Mouse (Mus musculus) forebrain, embryonic 13.5 days (tissue): ENCODE data around the gene Afp. TPM values are rescaled to one million over a fixed set of nuclear protein-coding genes. Genes with fewer than 3 reads are reported as not detected.

Source experiments
- ATAC-seq: fragments of 200-750 bp; cut with Nextera tagmentation; 2 replicates; pipeline ENCODE4 v1.8.0; 2017
- H3K27ac ChIP-seq: fragments of 300-500 bp; sonication (generic); 2 replicates; pipeline ENCODE4 v1.5.1; 2015; ENCODE audit warnings: inconsistent platforms, mild to moderate bottlenecking, moderate library complexity
- H3K27me3 ChIP-seq: fragments of 300-500 bp; sonication (generic); 2 replicates; pipeline ENCODE4 v1.6.1; 2015; ENCODE audit warnings: mild to moderate bottlenecking, inconsistent platforms
- H3K36me3 ChIP-seq: fragments of 300-500 bp; sonication (generic); 2 replicates; pipeline ENCODE4 v1.6.1; 2015; ENCODE audit warnings: mild to moderate bottlenecking, inconsistent platforms; ENCODE audit not compliant: poor library complexity, severe bottlenecking
- H3K4me1 ChIP-seq: fragments of 300-500 bp; sonication (generic); 2 replicates; pipeline ENCODE4 v1.6.1; 2015; ENCODE audit warnings: inconsistent platforms
- H3K4me2 ChIP-seq: fragments of 300-500 bp; sonication (generic); 2 replicates; pipeline ENCODE4 v1.6.1; 2015; ENCODE audit warnings: inconsistent platforms, mild to moderate bottlenecking, moderate library complexity
- H3K4me3 ChIP-seq: fragments of 300-500 bp; sonication (generic); 2 replicates; pipeline ENCODE4 v1.5.1; 2015; ENCODE audit warnings: mild to moderate bottlenecking, inconsistent platforms
- H3K9ac ChIP-seq: fragments of 300-500 bp; sonication (generic); 2 replicates; pipeline ENCODE4 v1.6.1; 2015; ENCODE audit warnings: mild to moderate bottlenecking, inconsistent platforms
- H3K9me3 ChIP-seq: fragments of 300-500 bp; sonication (generic); replicated peaks from 2 replicates; pipeline ENCODE4 v1.6.1; 2016; ENCODE audit warnings: inconsistent platforms
- WGBS: fragments of 180-500 bp; shearing (Covaris S2); methylation state at CpG from one replicate; pipeline ENCODE4 v1.1.7; 2015; 5-methylcytosine and 5-hydroxymethylcytosine counted together
- polyA plus RNA-seq: library from polyadenylated mRNA; unstranded; fragments of >200 nt; fragmentation: Nextera tagmentation; extraction: Ambion mirVana; gene quantifications from 2 replicates; pipeline ENCODE4 v1.2.1, GENCODE M21; 2015

The Afp gene
- polyA plus RNA-seq, 1 experiment from 2014 or later, result 0.27 TPM

GRCm38 (mm10) chr5:90509828-90510592, 19.5 kb downstream of the Afp start:
- H3K36me3 ChIP-seq, result no peaks in the 10 kb centered on the region
- H3K27me3 ChIP-seq, result no peaks in the 10 kb centered on the region
- H3K9me3 ChIP-seq, result no peaks in the 10 kb centered on the region
- no peak for ATAC-seq
- 0 out of 2 replicates have a peak, but pooled peaks cover 6% of the 10 kb centered on the region for H3K4me1 ChIP-seq
- H3K27ac ChIP-seq, result no peak overlapping the region
- H3K9ac ChIP-seq, result no peak overlapping the region
- no peak overlapping the region for H3K4me2 ChIP-seq
- WGBS, result 92% methylated on average over 5 of the region's 5 CpGs
- H3K4me3 ChIP-seq, result no peak overlapping the region

GRCm38 (mm10) chr5:90512288-90512955, 21.9 kb downstream of the Afp start:
- WGBS, result 82% methylated on average over 6 of the region's 6 CpGs
- H3K36me3 ChIP-seq, result no peaks in the 10 kb centered on the region
- H3K4me3 ChIP-seq, result no peak overlapping the region
- no peak for ATAC-seq
- no peaks in the 10 kb centered on the region for H3K27me3 ChIP-seq
- no peaks in the 10 kb centered on the region for H3K9me3 ChIP-seq
- H3K27ac ChIP-seq, result no peak overlapping the region
- 0 out of 2 replicates have a peak, but pooled peaks cover 3% of the 10 kb centered on the region for H3K4me1 ChIP-seq
- no peak overlapping the region for H3K9ac ChIP-seq
- no peak overlapping the region for H3K4me2 ChIP-seq

GRCm38 (mm10) chr5:90515561-90515960, 25.0 kb downstream of the Afp start:
- H3K36me3 ChIP-seq, result no peaks in the 10 kb centered on the region
- ATAC-seq, result no peak
- H3K9ac ChIP-seq, result no peak overlapping the region
- H3K4me2 ChIP-seq, result no peak overlapping the region
- no peak overlapping the region for H3K4me3 ChIP-seq
- no peaks in the 10 kb centered on the region for H3K4me1 ChIP-seq
- 87% methylated on average over 6 of the region's 6 CpGs for WGBS
- H3K27me3 ChIP-seq, result no peaks in the 10 kb centered on the region
- no peak overlapping the region for H3K27ac ChIP-seq
- no peaks in the 10 kb centered on the region for H3K9me3 ChIP-seq

GRCm38 (mm10) chr5:90518356-90519100, 28.0 kb downstream of the Afp start, which contains the start of gene Afm:
TSS of gene Afm (plus strand) at chr5:90518932.
- Histone ChIP-seq H3K9ac (no peak within 1 kb of the TSS), H3K36me3 (no peaks in the 10 kb centered on the region), H3K27ac (no peak within 1 kb of the TSS), H3K4me2 (no peak within 1 kb of the TSS), H3K9me3 (no peaks in the 10 kb centered on the region), H3K4me3 (no peak within 1 kb of the TSS), H3K4me1 (no peaks in the 10 kb centered on the region), H3K27me3 (no peaks in the 10 kb centered on the region)
- no peak for ATAC-seq
- 91% methylated on average over 6 of the region's 6 CpGs for WGBS

GRCm38 (mm10) chr5:90551191-90551590, 60.7 kb downstream of the Afp start:
- no peaks in the 10 kb centered on the region for H3K4me1 ChIP-seq
- 90% methylated on average over 8 of the region's 8 CpGs for WGBS
- no peak overlapping the region for H3K4me3 ChIP-seq
- H3K27ac ChIP-seq, result no peak overlapping the region
- no peak overlapping the region for H3K9ac ChIP-seq
- no peaks in the 10 kb centered on the region for H3K36me3 ChIP-seq
- H3K9me3 ChIP-seq, result no peaks in the 10 kb centered on the region
- no peaks in the 10 kb centered on the region for H3K27me3 ChIP-seq
- ATAC-seq, result no peak
- no peak overlapping the region for H3K4me2 ChIP-seq

GRCm38 (mm10) chr5:90556052-90556451, 65.5 kb downstream of the Afp start:
- H3K27ac ChIP-seq, result no peak overlapping the region
- no peak overlapping the region for H3K4me3 ChIP-seq
- H3K9me3 ChIP-seq, result no peaks in the 10 kb centered on the region
- no peak overlapping the region for H3K4me2 ChIP-seq
- no peaks in the 10 kb centered on the region for H3K27me3 ChIP-seq
- ATAC-seq, result no peak
- WGBS, result 86% methylated on average over 3 of the region's 3 CpGs
- no peaks in the 10 kb centered on the region for H3K36me3 ChIP-seq
- no peak overlapping the region for H3K9ac ChIP-seq
- H3K4me1 ChIP-seq, result no peaks in the 10 kb centered on the region

Other genes starting within 250 kb of the Afp start
- 28.8 and 30.7 TPM in 2 replicates for gene Ankrd17, start 124.2 kb upstream of the Afp start, polyA plus RNA-seq
- 7.0 and 7.4 TPM in 2 replicates for gene Gm9958, start 123.5 kb upstream of the Afp start, polyA plus RNA-seq
- gene Alb, start 29.8 kb upstream of the Afp start, polyA plus RNA-seq, result 5.3 TPM in 1 of 2 replicates, not detected in the other
- not detected in 2 replicates for gene Afm, start 28.2 kb downstream of the Afp start, polyA plus RNA-seq
- not detected in 2 replicates for gene 5830473C10Rik, start 70.4 kb downstream of the Afp start, polyA plus RNA-seq
- gene Rassf6, start 149.9 kb downstream of the Afp start, polyA plus RNA-seq, result 0.79 TPM in 1 of 2 replicates, not detected in the other